In genomic region chr13:9826227-9826626, GRCm38 (mm10) we compare ENCODE assay signal across 9 mouse cellular contexts.
DNase-seq lines count a peak whose midpoint lies in the region; TF ChIP-seq lines count a peak whose summit lies in the region.
"Had no signal": no experiment of that assay in that cellular context is flagged by ENCODE, and none has a peak within 500 bp of the region (broad histone marks: within the 10 kb centered on the region; RNA-seq: fewer than 3 reads in every experiment).

No protein-coding gene starts in this region.

- no peaks in the 10 kb centered on the region for H3K4me1 ChIP-seq in cortical plate, adult 2 months (ENCODE audit: control insufficient read depth, insufficient read depth, low read length)
- H3K4me1 ChIP-seq: hindbrain, embryonic 15.5 days had no signal

- no peak overlapping the region for H3K4me3 ChIP-seq in cortical plate, adult 2 months (ENCODE audit: insufficient read depth, low read length)
- H3K4me3 ChIP-seq: hindbrain, embryonic 15.5 days had no signal

- no peak for TF ChIP-seq POLR2A in cortical plate, adult 2 months (IDR thresholded peaks at IDR 0.05; ENCODE audit: extremely low read depth, insufficient read depth, low read length)

- H3K27ac ChIP-seq in cortical plate, adult 2 months (ENCODE audit: insufficient read depth, low read length) = no peak overlapping the region
- H3K27ac ChIP-seq: hindbrain, embryonic 15.5 days had no signal

- peak; percentile 7 for DNase-seq in gastrocnemius, adult 18-20 months (ENCODE audit: low spot score)
- no peak for DNase-seq in gastrocnemius, postnatal 25 days
- DNase-seq in ovary, postnatal 14 days (ENCODE audit: low spot score) = peak; percentile 25
- no peak for DNase-seq in ovary, adult 18-20 months (ENCODE audit: low spot score)
- peak; percentile 56 for DNase-seq in lung, postnatal 14 days
- DNase-seq in thymus, postnatal 25 days = peak; percentile 55
- no peak for DNase-seq in layer of hippocampus, postnatal 14 days (ENCODE audit: low spot score in 2 of 2)

- peak; percentile 41 for TF ChIP-seq CTCF in cortical plate, adult 2 months (IDR thresholded peaks at IDR 0.05; ENCODE audit: extremely low read depth, insufficient read depth, low read length)

Comparison
In these comparisons a context has a peak if more than half of its experiments do, and no peak if none do; other contexts are left out.
1. DNase-seq: peak in gastrocnemius, adult 18-20 months (single experiment), ovary, postnatal 14 days (single experiment), lung, postnatal 14 days (single experiment) and thymus, postnatal 25 days (single experiment); none in gastrocnemius, postnatal 25 days (single experiment), ovary, adult 18-20 months (single experiment) and layer of hippocampus, postnatal 14 days (0 of 2).